8 mouse cellular contexts compared by ENCODE assay signal in genomic region chr15:32245837-32246670, GRCm38 (mm10). TPM values are rescaled to one million over a fixed set of nuclear protein-coding genes. Genes with fewer than 3 reads are reported as not detected.
DNase-seq lines count a peak whose midpoint lies in the region; ATAC-seq and TF ChIP-seq lines count a peak whose summit lies in the region.

No protein-coding gene starts in this region.

- H3K9me3 ChIP-seq in embryonic facial prominence, embryonic 13.5 days, result no peaks in the 10 kb centered on the region
- H3K9me3 ChIP-seq in limb, embryonic 10.5 days (replicated peaks), result no peaks in the 10 kb centered on the region
- H3K9me3 ChIP-seq in midbrain, embryonic 14.5 days (ENCODE audit: control insufficient read depth, low read length), result no peaks in the 10 kb centered on the region

- peaks cover 8% of the 10 kb centered on the region for H3K36me3 ChIP-seq in embryonic facial prominence, embryonic 13.5 days
- peaks cover 8% of the 10 kb centered on the region for H3K36me3 ChIP-seq in limb, embryonic 10.5 days
- H3K36me3 ChIP-seq in midbrain, embryonic 14.5 days (ENCODE audit: control insufficient read depth, insufficient read depth, low read length), result no peaks in the 10 kb centered on the region

- H3K4me2 ChIP-seq in embryonic facial prominence, embryonic 13.5 days, result peak overlapping the region; percentile 89
- peak overlapping the region; percentile 100 for H3K4me2 ChIP-seq in midbrain, embryonic 14.5 days (ENCODE audit: low read length)

- no peaks in the 10 kb centered on the region for H3K27me3 ChIP-seq in embryonic facial prominence, embryonic 13.5 days
- no peaks in the 10 kb centered on the region for H3K27me3 ChIP-seq in limb, embryonic 10.5 days (ENCODE audit: low read depth, poor library complexity, severe bottlenecking)
- H3K27me3 ChIP-seq in midbrain, embryonic 14.5 days (ENCODE audit: control insufficient read depth, insufficient read depth, low read length), result peaks cover 4% of the 10 kb centered on the region; the same call in 1 of the 2 replicates

- H3K27ac ChIP-seq in bone marrow macrophage, adult 2 months (ENCODE audit: insufficient read depth, low read depth, low read length), result no peak overlapping the region
- H3K27ac ChIP-seq in embryonic facial prominence, embryonic 13.5 days, result peak overlapping the region; percentile 87
- peak overlapping the region; percentile 91 for H3K27ac ChIP-seq in limb, embryonic 10.5 days
- H3K27ac ChIP-seq in midbrain, embryonic 14.5 days (replicated peaks; ENCODE audit: low read depth, low read length), result no peak overlapping the region

- peak; percentile 49 to 82 for DNase-seq in heart, adult 9 months (ENCODE audit: low spot score in 2 of 2)
- DNase-seq in kidney, adult 8-10 months, result peak; percentile 83 to 93
- peak; percentile 97 for DNase-seq in limb, embryonic 10.5 days (ENCODE audit: low spot score)
- DNase-seq in midbrain, embryonic 14.5 days, result peak; percentile 91
- DNase-seq in spleen, postnatal 14 days (ENCODE audit: low spot score in 2 of 2), result peak; percentile 26 to 56

- H3K9ac ChIP-seq in embryonic facial prominence, embryonic 13.5 days, result peak overlapping the region; percentile 81
- peak overlapping the region; percentile 55 for H3K9ac ChIP-seq in midbrain, embryonic 14.5 days (replicated peaks; ENCODE audit: low read length)

- no peak for TF ChIP-seq POLR2A in bone marrow macrophage, adult 2 months (IDR thresholded peaks at IDR 0.05; ENCODE audit: borderline replicate concordance, low read depth, low read length)

- peak; percentile 95 for TF ChIP-seq CTCF in bone marrow macrophage, adult 2 months (IDR thresholded peaks at IDR 0.05; ENCODE audit: low read depth, low read length)

- under 1% methylated on average over 47 of the region's 47 CpGs for WGBS in embryonic facial prominence, embryonic 13.5 days
- WGBS in limb, embryonic 10.5 days, result 1% methylated on average over 47 of the region's 47 CpGs
- 2% methylated on average over 47 of the region's 47 CpGs for WGBS in midbrain, embryonic 14.5 days

- H3K4me1 ChIP-seq in bone marrow macrophage, adult 2 months (ENCODE audit: control insufficient read depth, insufficient read depth, low read length), result no peaks in the 10 kb centered on the region; the same call in 1 of the 2 replicates
- H3K4me1 ChIP-seq in embryonic facial prominence, embryonic 13.5 days, result peaks cover 22% of the 10 kb centered on the region
- peaks cover 33% of the 10 kb centered on the region for H3K4me1 ChIP-seq in limb, embryonic 10.5 days
- no peaks in the 10 kb centered on the region for H3K4me1 ChIP-seq in midbrain, embryonic 14.5 days (ENCODE audit: control insufficient read depth, insufficient read depth, low read length)

- H3K4me3 ChIP-seq in bone marrow macrophage, adult 2 months (ENCODE audit: insufficient read depth, low read length), result peak overlapping the region; percentile 64
- H3K4me3 ChIP-seq in embryonic facial prominence, embryonic 13.5 days, result peak overlapping the region; percentile 73
- peak overlapping the region; percentile 86 for H3K4me3 ChIP-seq in limb, embryonic 10.5 days
- peak overlapping the region; percentile 54 for H3K4me3 ChIP-seq in midbrain, embryonic 14.5 days (replicated peaks; ENCODE audit: low read depth, low read length)

- peak; percentile 15; the same call in 1 of the 2 replicates for ATAC-seq in embryonic facial prominence, embryonic 13.5 days (ENCODE audit: insufficient number of reproducible peaks, insufficient read depth, low FRiP score, low TSS enrichment, low read depth)
- peak; percentile 66 for ATAC-seq in midbrain, embryonic 14.5 days (ENCODE audit: low FRiP score, low TSS enrichment)
- no peak for ATAC-seq in inflammation-experienced regulatory T-cells, adult 6 months

RNA-seq across cellular contexts. Expression of gene Sema5a, which starts 1.4 kb away (rescaled TPM):
- 0.28 TPM in 1 of 2 replicates, not detected in the other for polyA plus RNA-seq in bone marrow macrophage, adult 2 months (2012; ENCODE audit: insufficient read depth, insufficient read length, missing spikeins)
- polyA plus RNA-seq in embryonic facial prominence, embryonic 13.5 days (2015; fragmentation: Nextera tagmentation; extraction: Ambion mirVana), result 31.8 and 37.9 TPM in 2 replicates
- 19.5 and 22.6 TPM in 2 replicates for polyA plus RNA-seq in limb, embryonic 10.5 days (2016; fragmentation: Nextera tagmentation; extraction: Ambion mirVana)
- 4.8 and 6.1 TPM in 2 replicates for polyA plus RNA-seq in midbrain, embryonic 14.5 days (2014; fragmentation: Nextera tagmentation; extraction: Ambion mirVana)
- polyA plus RNA-seq in inflammation-experienced regulatory T-cells, adult 6 months (2017; shearing (Covaris generic)), result not detected

Comparison
In these comparisons a context has a peak if more than half of its experiments do, and no peak if none do; other contexts are left out.
1. H3K27ac ChIP-seq: peak in embryonic facial prominence, embryonic 13.5 days (single experiment) and limb, embryonic 10.5 days (single experiment); none in bone marrow macrophage, adult 2 months (single experiment) and midbrain, embryonic 14.5 days (single experiment).
2. DNase-seq: peak in every context shown above with its lines; median percentile 97 in limb, embryonic 10.5 days; 91 in midbrain, embryonic 14.5 days; 88 in kidney, adult 8-10 months; 66 in heart, adult 9 months; 41 in spleen, postnatal 14 days.
3. Peak in every context shown above with its lines, with median percentiles within 50 percentile points of each other: H3K4me3 ChIP-seq.